18 mouse cellular contexts compared by ENCODE assay signal in the genomic region with DNA sequence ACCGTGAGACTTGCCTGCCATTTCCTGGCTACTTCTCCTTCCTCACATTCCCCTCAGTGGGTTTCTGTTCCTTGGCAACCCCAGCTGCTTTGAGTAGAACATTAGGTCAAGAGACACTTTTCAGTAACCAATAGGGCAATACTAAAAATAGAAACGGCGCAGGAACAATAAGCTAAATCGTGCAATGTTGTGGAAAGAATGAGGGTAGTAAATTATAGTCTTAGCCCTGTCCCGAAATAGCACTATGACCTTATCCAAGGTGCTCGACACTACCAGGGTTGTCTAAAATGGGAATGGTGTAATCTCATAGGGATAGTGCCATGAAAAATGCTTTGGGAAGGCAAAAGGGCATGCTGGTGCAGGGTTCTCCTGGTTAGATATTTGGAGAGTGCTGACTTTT.
DNase-seq lines count a peak whose midpoint lies in the region; ATAC-seq and TF ChIP-seq lines count a peak whose summit lies in the region.
"Had no signal": no experiment of that assay in that cellular context is flagged by ENCODE, and none has a peak within 500 bp of the region (broad histone marks: within the 10 kb centered on the region; RNA-seq: fewer than 3 reads in every experiment).

No protein-coding gene starts in this region.

- DNase-seq in heart, adult 2 months, result no peak
- DNase-seq in heart, postnatal 25 days (ENCODE audit: low spot score), result no peak
- peak; percentile 39 for DNase-seq in midbrain, postnatal 0 days (ENCODE audit: low spot score)
- no peak for DNase-seq in midbrain, embryonic 14.5 days
- DNase-seq in adrenal gland, postnatal 25 days, result no peak
- DNase-seq: cerebellum, adult 9-11 months; kidney, adult 11 months; lung, adult 2 months; lung, postnatal 36 days; thymus, postnatal 14 days had no signal

- H3K27me3 ChIP-seq in heart, adult 2 months (ENCODE audit: control insufficient read depth, insufficient read depth, low read length), result no peaks in the 10 kb centered on the region
- no peaks in the 10 kb centered on the region for H3K27me3 ChIP-seq in midbrain, postnatal 0 days (ENCODE audit: insufficient read depth, low read length)
- H3K27me3 ChIP-seq in midbrain, embryonic 14.5 days (ENCODE audit: control insufficient read depth, insufficient read depth, low read length), result no peaks in the 10 kb centered on the region
- H3K27me3 ChIP-seq in heart, embryonic 14.5 days (ENCODE audit: control insufficient read depth, insufficient read depth, low read length), result no peaks in the 10 kb centered on the region
- H3K27me3 ChIP-seq: embryonic facial prominence, embryonic 15.5 days; limb, embryonic 12.5 days; liver, embryonic 12.5 days had no signal

- no peak overlapping the region for H3K4me3 ChIP-seq in heart, adult 2 months
- no peak overlapping the region for H3K4me3 ChIP-seq in midbrain, postnatal 0 days (ENCODE audit: low read depth, low read length)
- no peak overlapping the region for H3K4me3 ChIP-seq in midbrain, embryonic 14.5 days (replicated peaks; ENCODE audit: low read depth, low read length)
- no peak overlapping the region for H3K4me3 ChIP-seq in heart, embryonic 14.5 days (ENCODE audit: control insufficient read depth in 1 of 2, insufficient read depth in 1 of 2, low read depth in 1 of 2, low read length in 2 of 2)
- H3K4me3 ChIP-seq: embryonic facial prominence, embryonic 15.5 days; limb, embryonic 12.5 days; liver, embryonic 12.5 days had no signal

- no peak for ATAC-seq in midbrain, postnatal 0 days (ENCODE audit: low FRiP score)
- ATAC-seq in midbrain, embryonic 14.5 days (ENCODE audit: low FRiP score, low TSS enrichment), result no peak
- peak; percentile 59; the same call in 1 of the 2 replicates for ATAC-seq in heart, embryonic 14.5 days (ENCODE audit: insufficient number of reproducible peaks, insufficient read depth, low FRiP score, low read depth)
- no peak for ATAC-seq in granulocyte monocyte progenitor cell, adult 5-6 weeks (replicated peaks; ENCODE audit: poor library complexity, severe bottlenecking)
- ATAC-seq: forebrain, embryonic 16.5 days; hindbrain, embryonic 16.5 days; midbrain, embryonic 16.5 days had no signal

- no peaks in the 10 kb centered on the region for H3K9me3 ChIP-seq in midbrain, postnatal 0 days (ENCODE audit: low read length)
- no peaks in the 10 kb centered on the region for H3K9me3 ChIP-seq in midbrain, embryonic 14.5 days (ENCODE audit: control insufficient read depth, low read length)
- H3K9me3 ChIP-seq in heart, embryonic 14.5 days (ENCODE audit: control insufficient read depth, low read length), result no peaks in the 10 kb centered on the region
- H3K9me3 ChIP-seq: embryonic facial prominence, embryonic 15.5 days; limb, embryonic 12.5 days; liver, embryonic 12.5 days had no signal

- H3K4me2 ChIP-seq in midbrain, postnatal 0 days (ENCODE audit: low read depth, low read length, poor library complexity, severe bottlenecking), result no peak overlapping the region
- no peak overlapping the region for H3K4me2 ChIP-seq in midbrain, embryonic 14.5 days (ENCODE audit: low read length)
- peak overlapping the region; percentile 19; the same call in 1 of the 2 replicates for H3K4me2 ChIP-seq in heart, embryonic 14.5 days (ENCODE audit: low read length)
- H3K4me2 ChIP-seq: embryonic facial prominence, embryonic 15.5 days; limb, embryonic 12.5 days; liver, embryonic 12.5 days had no signal

- no peak for TF ChIP-seq EP300 in heart, adult 2 months (IDR thresholded peaks at IDR 0.05; ENCODE audit: insufficient read depth, low read depth, low read length)

- TF ChIP-seq POLR2A in heart, adult 2 months (IDR thresholded peaks at IDR 0.05; ENCODE audit: insufficient read depth, low read depth, low read length), result no peak

- H3K79me2 ChIP-seq in heart, adult 2 months (replicated peaks; ENCODE audit: control insufficient read depth, insufficient read depth, low read length), result no peaks in the 10 kb centered on the region

- WGBS in heart, adult 2 months, result 36% methylated on average over 6 of the region's 6 CpGs
- 69% methylated on average over 6 of the region's 6 CpGs for WGBS in midbrain, postnatal 0 days
- WGBS in midbrain, embryonic 14.5 days, result 77% methylated on average over 6 of the region's 6 CpGs
- WGBS in heart, embryonic 14.5 days, result 25% methylated on average over 6 of the region's 6 CpGs

- peaks cover 19% of the 10 kb centered on the region; the same call in 1 of the 2 replicates for H3K36me3 ChIP-seq in heart, adult 2 months (ENCODE audit: control insufficient read depth, insufficient read depth, low read length)
- no peaks in the 10 kb centered on the region for H3K36me3 ChIP-seq in midbrain, postnatal 0 days (ENCODE audit: insufficient read depth, low read length)
- no peaks in the 10 kb centered on the region for H3K36me3 ChIP-seq in midbrain, embryonic 14.5 days (ENCODE audit: control insufficient read depth, insufficient read depth, low read length)
- no peaks in the 10 kb centered on the region for H3K36me3 ChIP-seq in heart, embryonic 14.5 days (ENCODE audit: control insufficient read depth, insufficient read depth, low read length)
- H3K36me3 ChIP-seq: embryonic facial prominence, embryonic 15.5 days; limb, embryonic 12.5 days; liver, embryonic 12.5 days had no signal

- peak overlapping the region; percentile 76 for H3K27ac ChIP-seq in heart, adult 2 months
- no peak overlapping the region for H3K27ac ChIP-seq in midbrain, postnatal 0 days (ENCODE audit: low read depth, low read length)
- H3K27ac ChIP-seq in midbrain, embryonic 14.5 days (replicated peaks; ENCODE audit: low read depth, low read length), result no peak overlapping the region
- peak overlapping the region; percentile 88 to 92 for H3K27ac ChIP-seq in heart, embryonic 14.5 days (replicated peaks in 1 of 2; ENCODE audit: control insufficient read depth in 1 of 2, insufficient read depth in 1 of 2, low read depth in 2 of 2, low read length in 2 of 2)
- H3K27ac ChIP-seq: embryonic facial prominence, embryonic 15.5 days; limb, embryonic 12.5 days; liver, embryonic 12.5 days had no signal

- intact Hi-C loops in heart, adult 2 months (cut with DNase I), result loop anchor here (2.0 kb wide), 1 partner anchor 21 kb away; no protein-coding TSS in a partner anchor
- intact Hi-C loops in heart, postnatal 25 days (cut with DNase I), result no loop called here

- TF ChIP-seq CTCF in heart, adult 2 months (IDR thresholded peaks at IDR 0.05), result no peak
- no peak for TF ChIP-seq CTCF in midbrain, postnatal 0 days (IDR thresholded peaks at IDR 0.05)

- peaks cover 10% of the 10 kb centered on the region for H3K4me1 ChIP-seq in heart, adult 2 months (ENCODE audit: control insufficient read depth, insufficient read depth, low read length)
- no peaks in the 10 kb centered on the region for H3K4me1 ChIP-seq in midbrain, postnatal 0 days (ENCODE audit: insufficient read depth, low read length)
- H3K4me1 ChIP-seq in midbrain, embryonic 14.5 days (ENCODE audit: control insufficient read depth, insufficient read depth, low read length), result no peaks in the 10 kb centered on the region
- H3K4me1 ChIP-seq in heart, embryonic 14.5 days (ENCODE audit: control insufficient read depth in 2 of 2, insufficient read depth in 2 of 2, low read length in 2 of 2), result peaks cover 27 to 58% of the 10 kb centered on the region in 2 experiments
- H3K4me1 ChIP-seq: embryonic facial prominence, embryonic 15.5 days had no signal

- 0 out of 2 replicates have a peak overlapping the region, but pooled peaks have one; percentile 8 for H3K9ac ChIP-seq in heart, adult 2 months (ENCODE audit: low read depth, low read length)
- no peak overlapping the region for H3K9ac ChIP-seq in midbrain, postnatal 0 days (replicated peaks; ENCODE audit: low read length, poor library complexity, severe bottlenecking)
- H3K9ac ChIP-seq in midbrain, embryonic 14.5 days (replicated peaks; ENCODE audit: low read length), result no peak overlapping the region
- H3K9ac ChIP-seq in heart, embryonic 14.5 days (ENCODE audit: low read length), result no peak overlapping the region
- H3K9ac ChIP-seq: embryonic facial prominence, embryonic 15.5 days; limb, embryonic 12.5 days; liver, embryonic 12.5 days had no signal

Comparison
In these comparisons a context has a peak if more than half of its experiments do, and no peak if none do; other contexts are left out.
1. H3K27ac ChIP-seq: peak in heart, adult 2 months (single experiment) and heart, embryonic 14.5 days (2 of 2); none in midbrain, postnatal 0 days (single experiment) and midbrain, embryonic 14.5 days (single experiment).